Mouse (Mus musculus): ENCODE measurements around the gene Tbc1d2b.

- no peak for TF ChIP-seq CTCF (IDR thresholded peaks at IDR 0.05; ENCODE audit: control insufficient read depth, insufficient read depth, insufficient replicate concordance, low read depth, low read length)
- no peak for TF ChIP-seq POLR2A (IDR thresholded peaks at IDR 0.05; ENCODE audit: control insufficient read depth, low read depth, low read length)
These were observed 97.3 kb downstream of the Tbc1d2b start for GRCm38 (mm10) chr9:90173330-90173729.

All from testis, adult 2 months (tissue).